Mouse (Mus musculus): ENCODE results near the gene Apoe. TPM values are rescaled to one million over a fixed set of nuclear protein-coding genes. Genes with fewer than 3 reads are reported as not detected.

The Apoe gene
- polyA plus RNA-seq, 1 experiment: 2.0 TPM

DNA sequence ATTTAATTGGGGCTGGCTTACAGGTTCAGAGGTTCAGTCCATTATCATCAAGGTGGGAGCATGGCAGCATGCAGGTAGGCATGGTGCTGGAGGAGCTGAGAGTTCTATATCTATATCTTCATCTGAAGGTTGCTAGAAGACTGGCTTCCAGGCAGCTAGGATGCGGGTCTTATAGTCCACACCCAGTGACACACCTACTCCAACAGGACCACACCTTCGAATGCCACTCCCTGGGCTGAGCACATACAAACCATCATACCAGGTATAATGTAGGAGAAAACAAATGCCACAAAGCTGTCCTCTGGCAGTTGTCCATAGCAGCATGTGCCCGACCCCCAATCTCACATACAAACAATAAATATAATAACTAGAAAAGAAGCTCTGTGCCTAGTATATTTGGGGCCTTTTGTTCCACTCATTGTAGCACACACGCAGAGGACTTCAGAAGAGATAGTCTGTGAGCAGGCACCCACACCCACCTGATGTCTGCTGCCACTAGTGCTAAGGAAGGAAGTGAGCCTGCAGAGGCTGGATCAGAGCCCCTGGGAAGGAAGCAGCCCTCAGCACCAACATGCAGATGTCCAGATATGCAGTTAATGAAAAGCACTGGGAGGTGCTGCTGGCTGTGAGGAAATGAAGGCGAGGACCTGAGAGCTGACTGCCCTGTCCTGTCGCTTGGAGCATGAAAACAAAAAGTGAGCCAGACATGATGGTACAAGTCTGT lies 47.8 kb downstream of the Apoe start:
- Histone ChIP-seq H3ac (ENCODE audit: control insufficient read depth, insufficient read length, low read depth) (no peak overlapping the region), H3K36me3 (ENCODE audit: control insufficient read depth, insufficient read depth) (peaks cover 8% of the 10 kb centered on the region), H3K79me2 (ENCODE audit: control insufficient read depth, insufficient read depth) (peaks cover 3% of the 10 kb centered on the region), H3K4me3 (ENCODE audit: insufficient read depth, poor library complexity, severe bottlenecking) (no peak overlapping the region), H3K27me3 (ENCODE audit: control insufficient read depth, insufficient read depth, insufficient read length) (no peaks in the 10 kb centered on the region), H3K79me3 (ENCODE audit: low read depth) (peaks cover 3% of the 10 kb centered on the region)
- TF ChIP-seq FOSL1 (IDR thresholded peaks at IDR 0.05; ENCODE audit: insufficient read depth, low read length, poor library complexity, severe bottlenecking) (no peak), MYOD1 (IDR thresholded peaks at IDR 0.05; ENCODE audit: control insufficient read depth, insufficient read length, low read depth) (no peak), CEBPB (IDR thresholded peaks at IDR 0.05; ENCODE audit: low read depth) (no peak), MYOG (IDR thresholded peaks at IDR 0.05; ENCODE audit: control insufficient read depth, extremely low read depth, insufficient read length) (no peak), USF1 (IDR thresholded peaks at IDR 0.05; ENCODE audit: low read depth) (no peak), CTCF (IDR thresholded peaks at IDR 0.05; ENCODE audit: control insufficient read depth, insufficient read depth, insufficient read length) (no peak), MAX (IDR thresholded peaks at IDR 0.05) (no peak)

Other genes with a start within 250 kb of the Apoe start
- gene Mark4, start 240.4 kb downstream of the Apoe start, polyA plus RNA-seq (2012; fragmentation: generic; extraction: Trizol): 12.9 TPM
- gene Exoc3l2, start 235.9 kb downstream of the Apoe start, polyA plus RNA-seq (2012; fragmentation: generic; extraction: Trizol): 0.01 TPM
- 4.8 TPM for gene Bloc1s3, start 190.8 kb downstream of the Apoe start, polyA plus RNA-seq (2012; fragmentation: generic; extraction: Trizol)
- gene Trappc6a, start 190.8 kb downstream of the Apoe start, polyA plus RNA-seq (2012; fragmentation: generic; extraction: Trizol): 23.2 TPM
- gene Nkpd1, start 181.3 kb downstream of the Apoe start, polyA plus RNA-seq (2012; fragmentation: generic; extraction: Trizol): 0.11 TPM
- gene Ppp1r37, start 136.1 kb downstream of the Apoe start, polyA plus RNA-seq (2012; fragmentation: generic; extraction: Trizol): 32.6 TPM
- gene Zfp296, start 121.9 kb downstream of the Apoe start, polyA plus RNA-seq (2012; fragmentation: generic; extraction: Trizol): 1.9 TPM
- gene Gemin7, start 121.6 kb downstream of the Apoe start, polyA plus RNA-seq (2012; fragmentation: generic; extraction: Trizol): 136 TPM
- 19.0 TPM for gene Clasrp, start 94.7 kb downstream of the Apoe start, polyA plus RNA-seq (2012; fragmentation: generic; extraction: Trizol)
- 11.1 TPM for gene Relb, start 69.8 kb downstream of the Apoe start, polyA plus RNA-seq (2012; fragmentation: generic; extraction: Trizol)
- gene Clptm1, start 34.2 kb downstream of the Apoe start, polyA plus RNA-seq (2012; fragmentation: generic; extraction: Trizol): 95.7 TPM
- gene Apoc2, start 21.2 kb downstream of the Apoe start, polyA plus RNA-seq (2012; fragmentation: generic; extraction: Trizol): not detected
- gene Gm44805, start 17.8 kb downstream of the Apoe start, polyA plus RNA-seq (2012; fragmentation: generic; extraction: Trizol): not detected
- gene Apoc4, start 17.7 kb downstream of the Apoe start, polyA plus RNA-seq (2012; fragmentation: generic; extraction: Trizol): not detected
- gene Apoc1, start 6.5 kb downstream of the Apoe start, polyA plus RNA-seq (2012; fragmentation: generic; extraction: Trizol): not detected
- 218 TPM for gene Tomm40, start 16.2 kb upstream of the Apoe start, polyA plus RNA-seq (2012; fragmentation: generic; extraction: Trizol)
- gene Nectin2, start 51.3 kb upstream of the Apoe start, polyA plus RNA-seq (2012; fragmentation: generic; extraction: Trizol): 26.7 TPM
- gene Bcam, start 71.8 kb upstream of the Apoe start, polyA plus RNA-seq (2012; fragmentation: generic; extraction: Trizol): 1.7 TPM
- gene Cblc, start 97.6 kb upstream of the Apoe start, polyA plus RNA-seq (2012; fragmentation: generic; extraction: Trizol): not detected
- 7.8 TPM for gene Bcl3, start 123.6 kb upstream of the Apoe start, polyA plus RNA-seq (2012; fragmentation: generic; extraction: Trizol)
- not detected for gene Gm19345, start 152.8 kb upstream of the Apoe start, polyA plus RNA-seq (2012; fragmentation: generic; extraction: Trizol)
- gene Ceacam16, start 162.1 kb upstream of the Apoe start, polyA plus RNA-seq (2012; fragmentation: generic; extraction: Trizol): not detected
- gene Ceacam19, start 188.8 kb upstream of the Apoe start, polyA plus RNA-seq (2012; fragmentation: generic; extraction: Trizol): not detected
- 16.5 TPM for gene Pvr, start 222.0 kb upstream of the Apoe start, polyA plus RNA-seq (2012; fragmentation: generic; extraction: Trizol)

Measured in C2C12 (cell line).